Mouse (Mus musculus) heart, adult 9 months (tissue): ENCODE measurements around the gene Gm10073.
"Not testable (repeated sequence)": the region's sequence is repeated elsewhere in the genome, so short reads cannot be mapped to it uniquely, and the experiment has no call there.

Source experiments
- DNase-seq, 2 experiments: peaks; one replicate each; pipeline ENCODE4 v3.0.0; 2022; ENCODE audit warnings: low spot score in 2 of 2

The Gm10073 gene

DNA sequence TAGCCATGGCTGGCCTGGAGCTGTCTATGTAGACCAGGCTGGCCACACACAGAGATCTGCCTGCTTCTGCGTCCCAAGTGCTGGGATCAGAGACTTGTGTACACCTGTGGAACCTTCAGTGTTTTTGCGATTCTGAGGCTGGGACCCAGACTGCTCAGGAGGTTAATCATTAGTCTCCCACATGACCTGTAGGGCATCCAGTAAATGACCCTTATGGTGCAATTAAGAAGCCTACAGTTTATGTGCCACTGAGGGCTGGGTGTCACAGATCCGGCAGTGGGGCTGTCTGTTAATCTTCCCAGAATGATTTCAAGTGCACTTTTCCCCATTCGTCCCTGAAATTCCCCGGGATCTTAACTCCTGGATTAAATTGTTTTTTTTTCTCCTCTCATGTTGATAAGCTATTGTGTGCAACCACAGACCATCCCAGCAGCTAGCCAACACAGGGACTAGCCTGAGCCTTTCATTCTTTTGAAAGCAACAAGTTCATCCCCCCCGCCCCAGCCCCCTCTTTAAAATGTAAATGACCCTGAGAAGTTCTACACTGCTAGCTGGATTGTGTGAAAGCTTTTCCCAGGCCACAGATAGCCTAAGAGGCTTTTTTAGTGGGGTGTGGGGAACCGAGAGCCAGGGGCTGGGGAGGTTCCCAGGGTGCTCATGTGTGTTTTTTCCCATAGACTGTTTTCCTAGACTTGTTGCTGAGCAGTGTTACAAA is 26.2 kb upstream of the Gm10073 start:
- no peak for DNase-seq

DNA sequence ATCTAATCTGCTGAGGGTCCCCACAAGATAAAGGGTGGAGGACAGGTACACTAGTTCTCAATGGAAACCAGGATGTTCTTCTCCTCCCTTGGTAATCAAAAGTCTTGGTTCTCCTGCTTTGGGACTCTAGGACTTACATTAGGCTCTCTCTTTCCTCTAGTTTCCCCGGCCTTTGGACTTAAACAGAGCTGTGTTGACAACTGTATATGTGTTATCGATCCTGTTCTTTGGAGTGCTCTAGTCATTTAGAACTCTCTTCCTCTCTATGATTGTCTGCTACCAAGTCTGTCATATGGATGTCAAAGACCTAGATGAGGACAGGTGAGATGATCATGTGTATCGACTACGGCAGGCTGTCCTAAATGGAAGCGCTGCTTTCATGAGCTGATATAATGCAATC is 23.8 kb upstream of the Gm10073 start:
- no peak for DNase-seq

GRCm38 (mm10) chr8:106595623-106596022 is 22.4 kb upstream of the Gm10073 start:
- not testable (repeated sequence) for DNase-seq

DNA sequence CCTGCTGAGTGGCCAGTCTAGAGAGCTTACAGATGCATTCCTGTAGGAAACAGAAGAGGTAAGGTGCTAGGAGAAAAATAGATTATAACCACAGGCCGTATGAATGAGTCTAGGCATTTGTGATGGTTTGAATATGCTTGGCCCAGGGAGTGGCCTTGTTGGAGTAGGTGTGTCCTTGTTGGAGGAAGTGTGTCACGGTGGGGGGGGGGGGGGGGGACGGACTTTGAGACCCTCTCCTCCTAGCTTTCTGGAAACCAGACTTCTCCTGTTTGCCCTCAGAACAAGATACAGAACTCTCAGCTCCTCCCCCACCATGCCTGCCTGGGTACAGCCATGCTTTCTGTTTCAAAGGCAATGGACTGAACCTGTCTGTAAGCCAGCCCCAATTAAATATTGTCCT is 19.2 kb upstream of the Gm10073 start:
- no peak for DNase-seq

- DNase-seq: no peak
Observed at GRCm38 (mm10) chr8:106588443-106589431, 15.5 kb upstream of the Gm10073 start.

- DNase-seq: no peak
Observed at GRCm38 (mm10) chr8:106586896-106587295, 13.6 kb upstream of the Gm10073 start.

- DNase-seq: no peak
Observed at GRCm38 (mm10) chr8:106585671-106586037, 12.4 kb upstream of the Gm10073 start.

GRCm38 (mm10) chr8:106584942-106585670 is 11.8 kb upstream of the Gm10073 start:
- no peak for DNase-seq

DNA sequence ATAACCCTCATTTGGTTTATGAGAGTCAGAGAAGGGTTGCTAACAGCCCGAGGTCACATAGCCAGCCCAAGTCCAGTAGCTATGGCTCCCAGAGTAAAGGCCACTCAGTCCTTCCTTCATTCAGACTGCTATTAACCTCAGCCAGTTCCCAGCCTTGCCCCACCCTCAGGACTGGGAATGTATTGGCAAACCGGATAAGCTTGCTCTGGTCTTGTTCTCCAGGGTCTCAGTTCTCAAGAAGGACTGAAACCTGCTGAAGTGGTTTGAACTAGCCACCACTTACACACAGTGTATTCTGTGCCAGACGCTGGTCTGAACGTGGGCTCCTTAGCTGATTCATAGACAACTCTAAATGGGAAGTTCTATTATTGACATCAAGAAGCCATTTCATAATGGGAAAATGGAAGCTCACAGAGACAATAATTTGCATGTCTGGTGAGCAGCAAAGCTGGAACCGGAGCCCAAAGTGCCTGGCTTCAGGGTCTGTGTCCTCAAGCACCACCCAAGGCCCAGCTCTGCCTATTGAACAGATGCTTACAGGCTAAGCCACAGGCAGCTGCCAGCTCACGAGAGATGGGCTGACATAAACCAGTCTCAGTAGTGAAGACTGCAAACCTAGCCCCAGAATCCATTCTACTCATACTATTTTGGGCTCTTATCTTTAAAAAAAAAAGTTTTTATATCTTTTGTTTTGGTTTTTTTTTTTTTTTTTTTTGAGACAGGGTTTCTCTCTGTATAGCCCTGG is 8.3 kb upstream of the Gm10073 start:
- no peak for DNase-seq

- DNase-seq: no peak
Observed at GRCm38 (mm10) chr8:106579510-106579909, 6.2 kb upstream of the Gm10073 start.

GRCm38 (mm10) chr8:106576849-106577555 is 3.7 kb upstream of the Gm10073 start:
- DNase-seq: no peak

GRCm38 (mm10) chr8:106574283-106574682 is 1.0 kb upstream of the Gm10073 start:
- no peak for DNase-seq

DNA sequence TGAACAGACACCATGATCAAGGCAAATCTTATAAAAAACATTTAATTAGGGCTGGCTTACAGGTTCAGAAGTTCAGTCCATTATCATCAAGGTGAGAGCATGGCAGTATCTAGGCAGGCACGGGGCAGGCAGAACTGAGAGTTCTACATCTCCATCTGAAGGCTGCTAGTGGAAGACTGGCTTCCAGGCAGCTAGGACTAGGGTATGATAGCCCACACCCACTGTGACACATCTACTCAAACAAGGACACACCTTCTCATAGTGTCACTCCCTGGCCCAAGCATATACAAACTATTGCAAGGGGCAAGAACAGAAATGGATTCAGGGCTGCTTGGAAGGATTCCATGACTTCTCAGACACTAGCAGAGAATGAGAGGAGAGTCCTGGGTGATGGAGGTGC is 1.1 kb downstream of the Gm10073 start:
- DNase-seq: not testable (repeated sequence)

- DNase-seq: no peak
Observed at GRCm38 (mm10) chr8:106571551-106572172, 1.6 kb downstream of the Gm10073 start.

- no peak for DNase-seq
Observed at GRCm38 (mm10) chr8:106570386-106570785, 2.9 kb downstream of the Gm10073 start.

- DNase-seq: no peak
Observed at GRCm38 (mm10) chr8:106569006-106569405, 4.3 kb downstream of the Gm10073 start.

- peak in 1 of 2 experiments; percentile 16 for DNase-seq
Observed at GRCm38 (mm10) chr8:106563691-106564182, 9.5 kb downstream of the Gm10073 start.

GRCm38 (mm10) chr8:106561097-106561865 is 12.0 kb downstream of the Gm10073 start:
- peak in 1 of 2 experiments; percentile 28 for DNase-seq

GRCm38 (mm10) chr8:106559844-106560243 is 13.4 kb downstream of the Gm10073 start:
- no peak for DNase-seq
